Mouse (Mus musculus) cerebellum, adult 2 months (tissue): ENCODE measurements around the gene Dock9.

Source experiments
- CTCF ChIP-seq: fragments of 200-500 bp; IDR thresholded peaks from 2 replicates; pipeline ENCODE4 v1.5.1; 2011; ENCODE audit warnings: low read depth, mild to moderate bottlenecking, control low read depth, low read length, moderate library complexity, borderline replicate concordance; ENCODE audit not compliant: insufficient read depth
- POLR2A ChIP-seq: fragments of 200-500 bp; IDR thresholded peaks from 2 replicates; pipeline ENCODE4 v1.6.1; 2011; ENCODE audit warnings: low read length, control low read depth, borderline replicate concordance; ENCODE audit not compliant: insufficient read depth

DNA sequence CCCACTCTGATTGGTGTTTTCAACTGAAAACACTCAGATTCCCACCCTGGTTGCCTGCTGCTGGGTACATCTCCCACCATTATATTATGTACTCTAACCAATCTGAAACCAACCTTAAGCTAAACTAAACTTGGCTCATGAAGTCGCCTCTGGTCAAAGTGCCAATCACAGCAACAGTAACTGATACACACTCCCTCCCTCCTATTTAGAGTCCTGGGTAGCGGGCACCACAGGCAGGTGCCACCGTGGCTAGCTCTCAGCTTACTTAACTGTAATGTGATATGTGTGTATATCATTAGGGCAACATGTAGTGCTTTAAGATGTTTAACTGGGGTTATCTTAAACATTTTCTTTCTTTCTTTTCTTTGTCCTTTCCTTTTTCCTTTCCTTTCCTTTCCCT lies 177.1 kb downstream of the Dock9 start:
- TF ChIP-seq CTCF (no peak), POLR2A (no peak)
